Mouse (Mus musculus) cerebellum, adult 11-12 months (tissue): ENCODE results near the gene Acsl6.
A peak's percentile ranks its signal among the peaks of the same experiment; 100 is the strongest.

ENCODE experiments used
- DNase-seq: peaks from one replicate; pipeline ENCODE4 v3.0.0; 2022

The Acsl6 gene

GRCm38 (mm10) chr11:54307139-54307816 is 3.7 kb downstream of the Acsl6 start:
- DNase-seq = peak; percentile 73

GRCm38 (mm10) chr11:54310588-54310987 is 7.0 kb downstream of the Acsl6 start:
- DNase-seq = no peak

- DNase-seq = peak; percentile 65
Measured at GRCm38 (mm10) chr11:54312021-54312420, 8.4 kb downstream of the Acsl6 start.

GRCm38 (mm10) chr11:54312603-54313002 is 9.0 kb downstream of the Acsl6 start:
- no peak for DNase-seq

- DNase-seq = peak; percentile 7
Measured at GRCm38 (mm10) chr11:54313391-54314360, 10.1 kb downstream of the Acsl6 start.

- DNase-seq = peak; percentile 53
Measured at GRCm38 (mm10) chr11:54314740-54315139, 11.1 kb downstream of the Acsl6 start.

- peak; percentile 13 for DNase-seq
Measured at GRCm38 (mm10) chr11:54315336-54315735, 11.7 kb downstream of the Acsl6 start.

GRCm38 (mm10) chr11:54317361-54317760 is 13.8 kb downstream of the Acsl6 start:
- no peak for DNase-seq

- DNase-seq = no peak
Measured at GRCm38 (mm10) chr11:54317795-54318194, 14.2 kb downstream of the Acsl6 start.

GRCm38 (mm10) chr11:54321802-54322532 is 18.4 kb downstream of the Acsl6 start:
- DNase-seq = no peak

GRCm38 (mm10) chr11:54331463-54332183 is 28.0 kb downstream of the Acsl6 start:
- no peak for DNase-seq

GRCm38 (mm10) chr11:54336165-54336707 is 32.6 kb downstream of the Acsl6 start:
- peak; percentile 80 for DNase-seq

GRCm38 (mm10) chr11:54343703-54344102 is 40.1 kb downstream of the Acsl6 start:
- no peak for DNase-seq

- no peak for DNase-seq
Measured at GRCm38 (mm10) chr11:54351704-54352103, 48.1 kb downstream of the Acsl6 start.

GRCm38 (mm10) chr11:54353121-54353576 is 49.6 kb downstream of the Acsl6 start:
- no peak for DNase-seq

GRCm38 (mm10) chr11:54354595-54355563 is 51.3 kb downstream of the Acsl6 start:
- DNase-seq = peak; percentile 57

- no peak for DNase-seq
Measured at GRCm38 (mm10) chr11:54355564-54355955, 52.0 kb downstream of the Acsl6 start.

GRCm38 (mm10) chr11:54356676-54357075 is 53.1 kb downstream of the Acsl6 start:
- no peak for DNase-seq

GRCm38 (mm10) chr11:54372553-54372952 is 69.0 kb downstream of the Acsl6 start:
- no peak for DNase-seq

GRCm38 (mm10) chr11:54390386-54390785 is 86.8 kb downstream of the Acsl6 start:
- no peak for DNase-seq

- DNase-seq = no peak
Measured at GRCm38 (mm10) chr11:54391326-54391725, 87.7 kb downstream of the Acsl6 start.
